Mouse (Mus musculus): ENCODE results near the gene Slc4a4. TPM values are rescaled to one million over a fixed set of nuclear protein-coding genes. Genes with fewer than 3 reads are reported as not detected.

Gene Slc4a4
- 5.6 TPM in 2 replicates for polyA plus RNA-seq (2016; fragmentation: Nextera tagmentation; extraction: Ambion mirVana)

GRCm38 (mm10) chr5:88886668-88887555 is at the start of gene Slc4a4:
Gene Slc4a4 (plus strand): TSS chr5:88886818.
- H3K4me3 ChIP-seq, result peak within 1 kb of the TSS; percentile 82
- no peaks in the 10 kb centered on the region for H3K36me3 ChIP-seq
- ATAC-seq (ENCODE audit: insufficient number of reproducible peaks, low FRiP score), result peak; percentile 89
- H3K27ac ChIP-seq (ENCODE audit: poor library complexity, severe bottlenecking), result peak within 1 kb of the TSS; percentile 46; the same call in 1 of the 2 replicates
- peak within 1 kb of the TSS; percentile 86 for H3K4me2 ChIP-seq
- H3K9ac ChIP-seq, result peak within 1 kb of the TSS; percentile 84
- peaks cover 16% of the 10 kb centered on the region; the same call in 1 of the 2 replicates for H3K4me1 ChIP-seq (replicated peaks)
- no peaks in the 10 kb centered on the region for H3K27me3 ChIP-seq (replicated peaks)
- WGBS, result under 1% methylated on average over 87 of the region's 119 CpGs
- H3K9me3 ChIP-seq (replicated peaks), result no peaks in the 10 kb centered on the region

DNA sequence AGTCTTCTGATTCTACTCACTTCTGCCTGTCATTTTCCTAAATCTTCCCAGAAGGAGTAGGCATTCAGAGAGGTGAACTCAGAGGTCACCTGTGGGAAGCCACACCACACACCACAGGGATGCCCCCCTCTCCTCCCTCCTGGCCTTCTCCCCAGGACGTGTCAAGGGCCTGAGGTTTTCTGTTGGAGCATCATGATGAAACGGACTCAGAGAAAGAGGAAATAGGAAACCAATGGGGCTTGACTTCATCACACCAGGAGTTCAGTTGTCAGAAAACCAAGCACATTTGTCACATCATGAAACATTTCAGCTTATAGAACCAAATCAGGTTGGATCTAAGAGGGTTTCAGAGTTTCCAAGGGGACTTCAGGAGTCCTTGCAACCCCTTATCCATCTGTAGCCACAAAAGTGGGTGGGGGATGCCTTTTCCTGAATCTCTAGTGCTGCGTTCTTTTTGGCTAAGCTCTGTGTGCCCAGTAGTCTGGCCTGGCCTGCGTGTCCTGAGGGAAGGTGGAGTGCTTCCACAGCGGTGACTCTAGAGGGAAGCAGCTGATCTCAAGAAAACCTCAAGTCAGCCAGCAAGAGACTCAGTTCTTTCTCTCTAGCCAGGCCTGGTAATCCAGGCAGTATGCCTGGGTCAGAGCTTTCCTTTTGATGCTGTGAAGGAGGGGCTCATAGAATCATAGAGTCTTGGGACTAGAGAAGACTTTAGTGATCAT is 46.4 kb upstream of the Slc4a4 start:
- Histone ChIP-seq H3K4me3 (no peak overlapping the region), H3K27me3 (replicated peaks) (no peaks in the 10 kb centered on the region), H3K9me3 (replicated peaks) (no peaks in the 10 kb centered on the region), H3K36me3 (no peaks in the 10 kb centered on the region), H3K4me1 (replicated peaks) (no peaks in the 10 kb centered on the region), H3K9ac (no peak overlapping the region), H3K27ac (ENCODE audit: poor library complexity, severe bottlenecking) (no peak overlapping the region), H3K4me2 (no peak overlapping the region)
- 69% methylated on average over 5 of the region's 5 CpGs for WGBS
- no peak for ATAC-seq (ENCODE audit: insufficient number of reproducible peaks, low FRiP score)

- WGBS, result 86% methylated on average over 3 of the region's 3 CpGs
- Histone ChIP-seq H3K27ac (ENCODE audit: poor library complexity, severe bottlenecking) (no peak overlapping the region), H3K9ac (no peak overlapping the region), H3K36me3 (no peaks in the 10 kb centered on the region), H3K9me3 (replicated peaks) (no peaks in the 10 kb centered on the region), H3K27me3 (replicated peaks) (no peaks in the 10 kb centered on the region), H3K4me2 (no peak overlapping the region), H3K4me1 (replicated peaks) (no peaks in the 10 kb centered on the region), H3K4me3 (no peak overlapping the region)
- ATAC-seq (ENCODE audit: insufficient number of reproducible peaks, low FRiP score), result no peak
Observed at GRCm38 (mm10) chr5:88857311-88857710, 29.3 kb upstream of the Slc4a4 start.

DNA sequence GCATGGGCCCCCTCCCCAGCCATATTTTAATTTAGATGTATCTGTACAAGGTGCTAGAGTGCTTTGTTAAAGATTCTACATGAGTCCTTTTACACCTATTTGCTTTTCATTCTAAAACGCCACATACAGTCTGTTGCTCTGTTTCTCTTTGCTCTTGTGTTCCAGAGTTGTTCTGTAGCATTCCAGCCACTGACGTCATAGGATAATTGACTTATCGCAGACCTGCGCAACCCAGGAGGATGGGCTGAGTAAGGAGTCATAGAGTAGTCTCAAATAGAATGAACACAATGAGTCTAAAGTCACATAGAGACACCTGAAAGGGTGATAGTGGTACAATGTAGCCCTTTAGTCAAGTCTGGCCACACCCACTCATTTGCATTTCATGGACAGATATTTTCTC is 28.8 kb upstream of the Slc4a4 start:
- WGBS, result 82% methylated on average over 4 of the region's 4 CpGs
- Histone ChIP-seq H3K9ac (no peak overlapping the region), H3K36me3 (no peaks in the 10 kb centered on the region), H3K4me1 (replicated peaks) (no peaks in the 10 kb centered on the region), H3K27me3 (replicated peaks) (no peaks in the 10 kb centered on the region), H3K27ac (ENCODE audit: poor library complexity, severe bottlenecking) (no peak overlapping the region), H3K4me2 (no peak overlapping the region), H3K4me3 (no peak overlapping the region), H3K9me3 (replicated peaks) (no peaks in the 10 kb centered on the region)
- no peak for ATAC-seq (ENCODE audit: insufficient number of reproducible peaks, low FRiP score)

DNA sequence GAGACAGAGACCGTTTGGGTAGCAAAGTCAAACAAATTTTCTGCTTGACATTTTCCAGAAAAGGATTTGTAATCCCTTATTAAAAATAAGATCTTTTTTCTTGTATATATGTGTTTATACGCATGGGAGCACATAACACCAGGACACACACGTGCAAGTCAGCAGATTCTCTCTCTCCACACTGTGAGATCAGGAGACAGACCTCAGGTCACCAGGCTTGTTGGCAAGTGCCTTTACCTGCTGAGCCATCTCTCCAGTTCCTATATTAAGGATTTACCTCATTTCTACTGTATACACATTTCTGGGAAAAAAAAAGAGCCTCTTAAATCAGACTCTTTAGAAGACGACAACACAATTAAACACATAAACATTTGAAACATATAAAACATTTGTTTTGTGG is 28.4 kb upstream of the Slc4a4 start:
- no peak for ATAC-seq (ENCODE audit: insufficient number of reproducible peaks, low FRiP score)
- Histone ChIP-seq H3K36me3 (no peaks in the 10 kb centered on the region), H3K9ac (no peak overlapping the region), H3K4me1 (replicated peaks) (no peaks in the 10 kb centered on the region), H3K27me3 (replicated peaks) (no peaks in the 10 kb centered on the region), H3K27ac (ENCODE audit: poor library complexity, severe bottlenecking) (no peak overlapping the region), H3K4me2 (no peak overlapping the region), H3K4me3 (no peak overlapping the region), H3K9me3 (replicated peaks) (no peaks in the 10 kb centered on the region)
- 81% methylated on average over 4 of the region's 4 CpGs for WGBS

GRCm38 (mm10) chr5:88862163-88862562 is 24.5 kb upstream of the Slc4a4 start:
- Histone ChIP-seq H3K27ac (ENCODE audit: poor library complexity, severe bottlenecking) (no peak overlapping the region), H3K36me3 (no peaks in the 10 kb centered on the region), H3K27me3 (replicated peaks) (no peaks in the 10 kb centered on the region), H3K9me3 (replicated peaks) (no peaks in the 10 kb centered on the region), H3K4me3 (no peak overlapping the region), H3K4me1 (replicated peaks) (no peaks in the 10 kb centered on the region), H3K9ac (no peak overlapping the region), H3K4me2 (no peak overlapping the region)
- 56% methylated on average over 3 of the region's 3 CpGs for WGBS
- no peak for ATAC-seq (ENCODE audit: insufficient number of reproducible peaks, low FRiP score)

- H3K4me2 ChIP-seq, result no peak overlapping the region
- WGBS, result 87% methylated on average over 2 of the region's 2 CpGs
- H3K27me3 ChIP-seq (replicated peaks), result no peaks in the 10 kb centered on the region
- no peak for ATAC-seq (ENCODE audit: insufficient number of reproducible peaks, low FRiP score)
- H3K9me3 ChIP-seq (replicated peaks), result no peaks in the 10 kb centered on the region
- no peaks in the 10 kb centered on the region for H3K36me3 ChIP-seq
- H3K27ac ChIP-seq (ENCODE audit: poor library complexity, severe bottlenecking), result no peak overlapping the region
- no peaks in the 10 kb centered on the region for H3K4me1 ChIP-seq (replicated peaks)
- H3K9ac ChIP-seq, result no peak overlapping the region
- H3K4me3 ChIP-seq, result no peak overlapping the region
Observed at GRCm38 (mm10) chr5:88862794-88863193, 23.8 kb upstream of the Slc4a4 start.

- peaks cover 12% of the 10 kb centered on the region; the same call in 1 of the 2 replicates for H3K4me1 ChIP-seq (replicated peaks)
- no peaks in the 10 kb centered on the region for H3K9me3 ChIP-seq (replicated peaks)
- no peak overlapping the region for H3K27ac ChIP-seq (ENCODE audit: poor library complexity, severe bottlenecking)
- 16% methylated on average over 3 of the region's 3 CpGs for WGBS
- H3K4me2 ChIP-seq, result no peak overlapping the region
- no peak overlapping the region for H3K9ac ChIP-seq
- H3K4me3 ChIP-seq, result no peak overlapping the region
- H3K36me3 ChIP-seq, result no peaks in the 10 kb centered on the region
- ATAC-seq (ENCODE audit: insufficient number of reproducible peaks, low FRiP score), result no peak
- H3K27me3 ChIP-seq (replicated peaks), result no peaks in the 10 kb centered on the region
Observed at GRCm38 (mm10) chr5:88884101-88884500, 2.5 kb upstream of the Slc4a4 start.

DNA sequence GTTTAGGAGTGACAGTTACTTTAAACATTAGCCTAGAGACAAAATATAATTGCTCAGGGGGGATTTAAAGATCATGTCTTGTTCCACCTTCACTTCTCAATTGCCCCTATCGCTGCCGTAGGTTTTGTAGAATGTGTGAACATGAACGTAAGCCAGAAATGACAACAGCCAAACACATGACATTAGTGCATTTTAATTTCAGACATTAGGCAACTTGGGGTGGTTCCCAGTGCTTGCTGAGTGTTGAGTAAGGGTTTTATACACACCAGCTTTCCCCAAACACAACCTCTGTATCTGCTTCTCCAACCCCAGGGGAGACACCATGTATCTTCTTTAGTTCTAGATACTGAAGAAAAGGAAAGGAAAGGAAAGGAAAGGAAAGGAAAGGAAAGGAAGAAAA is 1.1 kb upstream of the Slc4a4 start:
- WGBS, result 61% methylated on average over 3 of the region's 3 CpGs
- Histone ChIP-seq H3K9ac (no peak overlapping the region), H3K27me3 (replicated peaks) (no peaks in the 10 kb centered on the region), H3K4me1 (replicated peaks) (peaks cover 16% of the 10 kb centered on the region; the same call in 1 of the 2 replicates), H3K4me2 (no peak overlapping the region), H3K9me3 (replicated peaks) (no peaks in the 10 kb centered on the region), H3K27ac (ENCODE audit: poor library complexity, severe bottlenecking) (no peak overlapping the region), H3K4me3 (no peak overlapping the region), H3K36me3 (no peaks in the 10 kb centered on the region)
- ATAC-seq (ENCODE audit: insufficient number of reproducible peaks, low FRiP score), result no peak

- Histone ChIP-seq H3K4me1 (replicated peaks) (peaks cover 16% of the 10 kb centered on the region; the same call in 1 of the 2 replicates), H3K4me2 (peak overlapping the region; percentile 86), H3K27me3 (replicated peaks) (no peaks in the 10 kb centered on the region), H3K9ac (no peak overlapping the region), H3K4me3 (peak overlapping the region; percentile 82; the same call in 1 of the 2 replicates), H3K36me3 (no peaks in the 10 kb centered on the region), H3K27ac (ENCODE audit: poor library complexity, severe bottlenecking) (no peak overlapping the region), H3K9me3 (replicated peaks) (no peaks in the 10 kb centered on the region)
- ATAC-seq (ENCODE audit: insufficient number of reproducible peaks, low FRiP score), result no peak
- 46% methylated on average over 5 of the region's 5 CpGs for WGBS
Observed at GRCm38 (mm10) chr5:88885944-88886343, 674 bp upstream of the Slc4a4 start.

DNA sequence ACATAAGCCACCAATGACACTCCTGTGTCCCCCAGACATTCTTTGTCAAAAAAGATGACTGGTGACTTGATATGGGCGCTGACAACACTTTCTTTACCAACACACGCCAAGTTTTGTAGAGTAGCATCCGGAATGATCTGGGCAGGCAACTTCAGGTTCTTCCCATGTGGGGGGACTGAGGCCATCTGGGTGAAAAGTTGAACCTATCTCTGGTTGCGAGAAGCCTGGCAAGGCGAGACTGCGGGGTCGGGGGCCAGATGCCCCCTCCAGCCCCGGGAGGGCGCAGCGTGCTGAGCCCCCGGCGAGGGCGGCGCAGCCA is 310 bp upstream of the Slc4a4 start:
- Histone ChIP-seq H3K9ac (peak overlapping the region; percentile 84), H3K4me3 (peak overlapping the region; percentile 82), H3K27ac (ENCODE audit: poor library complexity, severe bottlenecking) (peak overlapping the region; percentile 46; the same call in 1 of the 2 replicates), H3K4me2 (peak overlapping the region; percentile 86), H3K36me3 (no peaks in the 10 kb centered on the region), H3K27me3 (replicated peaks) (no peaks in the 10 kb centered on the region), H3K4me1 (replicated peaks) (peaks cover 16% of the 10 kb centered on the region; the same call in 1 of the 2 replicates), H3K9me3 (replicated peaks) (no peaks in the 10 kb centered on the region)
- 2% methylated on average over 14 of the region's 14 CpGs for WGBS
- ATAC-seq (ENCODE audit: insufficient number of reproducible peaks, low FRiP score), result no peak

All from heart, embryonic 12.5 days (tissue).